Mouse (Mus musculus): ENCODE measurements around the gene Hist1h2bc.
"Not testable (repeated sequence)": the region's sequence is repeated elsewhere in the genome, so short reads cannot be mapped to it uniquely, and the experiment has no call there.

The Hist1h2bc gene

GRCm38 (mm10) chr13:23699767-23700166, 15.8 kb downstream of the Hist1h2bc start:
- no peak for DNase-seq (ENCODE audit: low read depth, low spot score)

- DNase-seq (ENCODE audit: low read depth, low spot score) = peak; percentile 83
Measured at GRCm38 (mm10) chr13:23700786-23701520, 17.0 kb downstream of the Hist1h2bc start.

- no peak for DNase-seq (ENCODE audit: low read depth, low spot score)
Measured at GRCm38 (mm10) chr13:23702220-23702619, 18.2 kb downstream of the Hist1h2bc start.

- DNase-seq (ENCODE audit: low read depth, low spot score) = not testable (repeated sequence)
Measured at GRCm38 (mm10) chr13:23702801-23703200, 18.8 kb downstream of the Hist1h2bc start.

- DNase-seq (ENCODE audit: low read depth, low spot score) = peak; percentile 54
Measured at GRCm38 (mm10) chr13:23705751-23706356, 21.9 kb downstream of the Hist1h2bc start.

DNA sequence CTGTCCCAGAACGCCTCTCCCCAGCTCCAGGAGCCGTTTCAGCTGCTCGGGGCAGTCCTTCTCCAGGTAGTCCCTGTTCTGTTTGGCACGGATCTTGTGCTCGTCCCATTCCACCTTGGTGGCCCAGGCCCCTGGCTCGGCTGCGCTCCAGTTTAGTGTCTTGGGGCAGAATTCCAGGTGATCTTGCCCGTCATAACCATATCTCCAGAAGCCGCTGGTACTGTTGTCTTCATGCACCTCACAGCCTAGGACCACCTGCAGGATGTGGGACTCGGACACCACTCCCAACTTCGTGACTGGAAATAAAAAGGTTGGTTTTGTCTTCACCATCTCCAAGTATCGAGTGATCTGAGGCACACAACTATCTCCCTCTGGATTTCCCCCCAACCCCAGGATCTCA, 22.8 kb downstream of the Hist1h2bc start:
- DNase-seq (ENCODE audit: low read depth, low spot score) = no peak

DNA sequence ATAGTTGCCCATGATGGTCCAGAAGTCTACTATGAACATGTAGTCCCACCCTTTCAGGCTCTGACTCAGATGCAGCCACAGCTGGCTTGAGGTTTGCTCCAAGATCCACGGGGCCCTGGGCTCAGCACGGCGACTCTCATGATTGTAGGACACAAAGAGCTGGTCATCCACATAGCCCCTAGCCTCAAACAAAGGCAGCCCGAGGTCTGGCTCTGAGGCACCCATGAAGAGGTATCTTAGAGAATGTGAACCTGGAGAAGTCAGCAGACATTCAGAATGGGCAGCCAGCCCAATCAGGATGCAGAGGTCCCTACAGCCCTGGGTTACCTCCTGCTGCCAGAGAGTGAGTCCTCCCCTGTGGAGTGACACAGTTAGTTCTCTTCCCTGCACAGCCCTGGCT, 24.0 kb downstream of the Hist1h2bc start:
- DNase-seq (ENCODE audit: low read depth, low spot score) = no peak

GRCm38 (mm10) chr13:23708654-23709053, 24.7 kb downstream of the Hist1h2bc start:
- no peak for DNase-seq (ENCODE audit: low read depth, low spot score)

DNA sequence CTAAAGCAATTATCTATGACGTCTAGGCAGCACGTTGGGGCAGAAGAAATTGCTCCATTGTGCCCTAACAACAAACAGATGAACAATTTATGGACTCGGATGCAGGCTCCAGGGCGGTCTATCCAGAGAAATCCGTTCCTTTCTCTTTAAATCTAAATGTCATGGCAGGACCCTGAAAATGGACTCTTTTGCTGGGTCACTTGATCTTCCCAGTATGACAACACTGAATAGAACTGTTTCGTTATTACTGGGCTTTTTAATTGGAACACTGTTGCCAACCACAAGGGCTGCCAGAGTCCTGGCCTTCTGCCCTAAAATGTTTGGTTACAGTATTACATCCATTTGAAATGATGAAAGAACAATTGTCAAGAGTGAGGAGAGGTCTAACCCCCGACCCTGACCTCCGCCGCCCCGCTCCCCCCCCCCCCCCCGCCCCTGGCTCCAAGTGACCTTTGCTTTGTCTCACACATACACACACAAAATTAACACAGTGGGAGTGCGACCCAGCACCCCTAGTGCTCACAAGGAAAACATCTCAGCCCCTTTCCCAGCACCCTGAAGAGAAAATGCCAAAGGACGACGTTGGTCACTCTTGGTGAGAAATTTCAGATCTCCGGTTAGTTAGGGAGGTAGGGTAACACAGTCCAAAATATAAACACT, 25.8 kb downstream of the Hist1h2bc start:
- no peak for DNase-seq (ENCODE audit: low read depth, low spot score)

- peak; percentile 52 for DNase-seq (ENCODE audit: low read depth, low spot score)
Measured at GRCm38 (mm10) chr13:23710374-23711089, 26.5 kb downstream of the Hist1h2bc start, which contains the start of gene Hfe. Gene Hfe, minus strand, starts transcription at chr13:23710854.

DNA sequence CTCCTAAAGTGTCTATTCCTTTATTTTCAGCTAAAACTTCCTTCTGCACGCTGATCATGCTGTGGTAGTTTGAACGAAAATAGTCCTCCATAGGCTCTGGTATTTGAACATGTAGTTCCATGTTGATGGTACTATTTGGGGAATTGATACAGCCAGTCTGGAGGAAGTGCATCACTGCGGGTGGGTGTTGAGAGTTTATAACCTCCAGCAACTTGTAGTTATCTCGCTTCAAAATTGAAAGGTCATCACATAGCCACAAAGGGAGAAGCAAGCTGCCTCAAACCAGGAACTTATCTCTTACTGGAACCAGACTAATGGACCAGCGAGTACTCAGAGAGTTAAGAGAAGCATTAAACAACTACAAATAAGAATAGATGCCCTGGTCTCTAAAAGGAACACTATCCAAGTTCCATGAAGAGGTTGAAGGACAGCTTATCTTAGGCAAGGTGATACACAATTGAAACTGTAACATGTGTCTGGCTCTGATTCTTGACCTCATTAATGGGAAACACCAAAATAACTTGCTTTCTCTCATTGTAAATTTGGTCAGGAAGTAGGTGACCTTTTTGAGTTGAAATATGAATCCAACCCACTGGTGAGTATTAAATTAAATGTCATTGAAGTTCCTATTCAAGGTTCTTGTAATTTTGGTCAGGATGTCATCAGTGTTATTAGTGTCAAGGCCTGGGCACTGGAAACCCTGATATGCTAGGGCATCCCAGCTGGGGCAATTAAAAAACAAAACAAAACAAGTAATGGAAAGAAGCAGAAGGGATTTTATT, 32.5 kb downstream of the Hist1h2bc start:
- no peak for DNase-seq (ENCODE audit: low read depth, low spot score)

GRCm38 (mm10) chr13:23717176-23717575, 33.2 kb downstream of the Hist1h2bc start:
- DNase-seq (ENCODE audit: low read depth, low spot score) = no peak

- not testable (repeated sequence) for DNase-seq (ENCODE audit: low read depth, low spot score)
Measured at GRCm38 (mm10) chr13:23717593-23718245, 33.7 kb downstream of the Hist1h2bc start.

DNA sequence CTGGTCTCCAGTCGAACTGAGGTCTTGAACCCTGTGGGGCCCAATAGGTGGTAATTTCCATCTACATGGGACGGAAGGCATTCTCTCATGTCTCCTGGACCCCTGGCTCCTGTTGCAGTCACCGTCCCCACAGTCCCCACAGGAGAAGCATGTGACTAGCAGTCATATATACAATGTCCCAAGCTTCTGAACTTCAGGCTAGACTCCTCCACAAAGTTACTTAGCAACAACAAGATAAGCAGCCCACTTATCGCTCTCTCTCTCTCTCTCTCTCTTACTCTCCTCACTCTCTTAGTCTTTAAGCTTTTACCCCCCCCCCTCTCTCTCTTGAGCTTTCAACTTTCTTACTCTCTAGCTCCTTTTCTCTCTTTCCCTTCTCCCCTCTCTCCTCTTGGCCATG, 40.2 kb downstream of the Hist1h2bc start:
- DNase-seq (ENCODE audit: low read depth, low spot score) = no peak

GRCm38 (mm10) chr13:23725213-23725612, 41.2 kb downstream of the Hist1h2bc start:
- no peak for DNase-seq (ENCODE audit: low read depth, low spot score)

GRCm38 (mm10) chr13:23728472-23729191, 44.6 kb downstream of the Hist1h2bc start:
- DNase-seq (ENCODE audit: low read depth, low spot score) = no peak

GRCm38 (mm10) chr13:23729192-23729525, 45.2 kb downstream of the Hist1h2bc start:
- no peak for DNase-seq (ENCODE audit: low read depth, low spot score)

DNA sequence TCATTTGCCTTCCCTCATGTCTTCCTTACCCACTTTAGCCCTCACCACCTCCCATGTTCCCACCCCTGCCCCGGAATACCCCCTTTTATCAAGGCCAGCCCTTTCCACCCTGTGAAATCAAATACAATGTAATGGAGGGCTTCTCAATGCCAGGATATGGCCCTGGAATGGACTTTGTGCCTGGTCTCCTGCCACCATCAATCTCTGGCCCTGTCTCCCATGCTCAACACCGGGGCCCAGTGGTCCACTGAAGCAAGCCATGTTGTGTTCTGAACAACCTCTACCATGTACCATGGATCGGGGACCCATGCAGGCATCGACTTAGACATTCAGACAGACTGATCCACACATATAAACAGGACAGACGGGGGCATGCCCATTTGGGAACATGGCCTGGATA, 45.7 kb downstream of the Hist1h2bc start:
- no peak for DNase-seq (ENCODE audit: low read depth, low spot score)

- no peak for DNase-seq (ENCODE audit: low read depth, low spot score)
Measured at GRCm38 (mm10) chr13:23730479-23730878, 46.5 kb downstream of the Hist1h2bc start.

- peak; percentile 46 for DNase-seq (ENCODE audit: low read depth, low spot score)
Measured at GRCm38 (mm10) chr13:23732156-23732804, 48.3 kb downstream of the Hist1h2bc start.

Measured in A20 (cell line).